Mouse (Mus musculus): ENCODE results near the gene Olfml1. TPM values are rescaled to one million over a fixed set of nuclear protein-coding genes. Genes with fewer than 3 reads are reported as not detected.

Olfml1 gene
- total and polyA plus RNA-seq, 3 experiments: not detected

GRCm38 (mm10) chr7:107528169-107528772, 39.0 kb upstream of the Olfml1 start:
- no peak overlapping the region for H3K27ac ChIP-seq (ENCODE audit: control insufficient read depth, low read depth, low read length)
- no peaks in the 10 kb centered on the region for H3K36me3 ChIP-seq (ENCODE audit: control insufficient read depth in 1 of 2, insufficient read depth in 2 of 2, low read length in 2 of 2)
- DNase-seq (ENCODE audit: low read depth, low spot score): no peak
- H3K4me3 ChIP-seq (ENCODE audit: control insufficient read depth in 1 of 2, insufficient read depth in 1 of 2, low read depth in 2 of 2, low read length in 2 of 2): no peak overlapping the region
- no peak overlapping the region for H3K9ac ChIP-seq (ENCODE audit: control insufficient read depth, low read depth, low read length, poor library complexity, severe bottlenecking)
- no peaks in the 10 kb centered on the region for H3K9me3 ChIP-seq (replicated peaks; ENCODE audit: insufficient read depth, low read length)
- TF ChIP-seq POLR2A (IDR thresholded peaks at IDR 0.05; ENCODE audit: control insufficient read depth in 1 of 2, insufficient read depth in 1 of 2, low read depth in 1 of 2, low read length in 2 of 2, poor library complexity in 1 of 2): no peak
- TF ChIP-seq ZKSCAN1 (IDR thresholded peaks at IDR 0.05; ENCODE audit: low read depth, low read length): no peak
- no peak for TF ChIP-seq MEF2A (IDR thresholded peaks at IDR 0.05; ENCODE audit: extremely low read depth, insufficient replicate concordance, low read depth, low read length, poor library complexity, severe bottlenecking)
- no peak for TF ChIP-seq RAD21 (IDR thresholded peaks at IDR 0.05; ENCODE audit: low read depth, low read length)
- TF ChIP-seq CHD1 (IDR thresholded peaks at IDR 0.05; ENCODE audit: low read depth, low read length): no peak
- TF ChIP-seq RCOR1 (IDR thresholded peaks at IDR 0.05; ENCODE audit: low read depth, low read length): no peak
- no peak for TF ChIP-seq SMC3 (IDR thresholded peaks at IDR 0.05; ENCODE audit: low read depth, low read length)
- H3K27me3 ChIP-seq (ENCODE audit: control insufficient read depth in 1 of 2, insufficient read depth in 2 of 2, low read length in 2 of 2): no peaks in the 10 kb centered on the region
- H3K4me1 ChIP-seq (ENCODE audit: control insufficient read depth in 1 of 2, insufficient read depth in 2 of 2, low read length in 2 of 2): no peaks in the 10 kb centered on the region
- H3K79me2 ChIP-seq (ENCODE audit: control insufficient read depth, insufficient read depth, low read length, poor library complexity): no peaks in the 10 kb centered on the region

GRCm38 (mm10) chr7:107529364-107529763, 37.9 kb upstream of the Olfml1 start:
- DNase-seq (ENCODE audit: low read depth, low spot score): no peak
- no peaks in the 10 kb centered on the region for H3K27me3 ChIP-seq (ENCODE audit: control insufficient read depth in 1 of 2, insufficient read depth in 2 of 2, low read length in 2 of 2)
- no peaks in the 10 kb centered on the region for H3K4me1 ChIP-seq (ENCODE audit: control insufficient read depth in 1 of 2, insufficient read depth in 2 of 2, low read length in 2 of 2)
- H3K27ac ChIP-seq (ENCODE audit: control insufficient read depth, low read depth, low read length): no peak overlapping the region
- no peaks in the 10 kb centered on the region for H3K36me3 ChIP-seq (ENCODE audit: control insufficient read depth in 1 of 2, insufficient read depth in 2 of 2, low read length in 2 of 2)
- H3K9ac ChIP-seq (ENCODE audit: control insufficient read depth, low read depth, low read length, poor library complexity, severe bottlenecking): no peak overlapping the region
- H3K79me2 ChIP-seq (ENCODE audit: control insufficient read depth, insufficient read depth, low read length, poor library complexity): no peaks in the 10 kb centered on the region
- H3K4me3 ChIP-seq (ENCODE audit: control insufficient read depth in 1 of 2, insufficient read depth in 1 of 2, low read depth in 2 of 2, low read length in 2 of 2): no peak overlapping the region
- TF ChIP-seq MYC (IDR thresholded peaks at IDR 0.05; ENCODE audit: low read depth, low read length) (no peak), KAT2A (conservative IDR thresholded peaks at IDR 0.05; ENCODE audit: low read depth, low read length) (no peak), TAL1 (IDR thresholded peaks at IDR 0.05; ENCODE audit: low read length) (no peak), GATA1 (IDR thresholded peaks at IDR 0.05; ENCODE audit: low read depth, low read length) (no peak), MAFK (IDR thresholded peaks at IDR 0.05; ENCODE audit: borderline replicate concordance, low read depth, low read length) (no peak), USF1 (IDR thresholded peaks at IDR 0.05; ENCODE audit: low read depth, low read length) (no peak), UBTF (IDR thresholded peaks at IDR 0.05; ENCODE audit: borderline replicate concordance, insufficient read depth, low read depth, low read length) (no peak)
- no peaks in the 10 kb centered on the region for H3K9me3 ChIP-seq (replicated peaks; ENCODE audit: insufficient read depth, low read length)

DNA sequence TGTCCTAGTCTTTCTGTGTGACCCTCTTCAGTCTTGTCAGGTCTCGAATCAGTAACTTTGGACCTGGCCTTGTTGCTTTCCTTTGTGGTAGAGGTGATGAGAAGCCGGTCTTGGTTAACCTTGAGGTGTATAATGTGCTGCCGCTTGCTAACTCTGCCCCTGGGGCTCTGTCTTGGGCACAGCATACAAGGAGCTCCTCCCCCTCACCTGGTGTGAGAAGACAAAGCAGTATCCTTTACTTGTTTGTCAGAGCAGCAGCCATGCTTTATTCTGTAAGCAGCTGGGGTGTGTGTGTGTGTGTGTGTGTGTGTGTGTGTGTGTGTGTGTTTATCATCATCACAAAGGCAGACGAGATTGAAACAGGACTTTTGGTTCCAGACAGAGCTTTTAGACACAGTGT, 31.9 kb upstream of the Olfml1 start:
- Histone ChIP-seq H3K36me3 (ENCODE audit: control insufficient read depth in 1 of 2, insufficient read depth in 2 of 2, low read length in 2 of 2) (no peaks in the 10 kb centered on the region), H3K9ac (ENCODE audit: control insufficient read depth, low read depth, low read length, poor library complexity, severe bottlenecking) (no peak overlapping the region), H3K9me3 (replicated peaks; ENCODE audit: insufficient read depth, low read length) (no peaks in the 10 kb centered on the region), H3K27me3 (ENCODE audit: control insufficient read depth in 1 of 2, insufficient read depth in 2 of 2, low read length in 2 of 2) (no peaks in the 10 kb centered on the region), H3K4me1 (ENCODE audit: control insufficient read depth in 1 of 2, insufficient read depth in 2 of 2, low read length in 2 of 2) (no peaks in the 10 kb centered on the region), H3K27ac (ENCODE audit: control insufficient read depth, low read depth, low read length) (no peak overlapping the region), H3K79me2 (ENCODE audit: control insufficient read depth, insufficient read depth, low read length, poor library complexity) (no peaks in the 10 kb centered on the region), H3K4me3 (ENCODE audit: control insufficient read depth in 1 of 2, insufficient read depth in 1 of 2, low read depth in 2 of 2, low read length in 2 of 2) (no peak overlapping the region)
- TF ChIP-seq TCF12 (IDR thresholded peaks at IDR 0.05; ENCODE audit: low read depth, low read length) (no peak), ELF1 (IDR thresholded peaks at IDR 0.05; ENCODE audit: low read depth, low read length) (no peak), MYB (IDR thresholded peaks at IDR 0.05; ENCODE audit: low read depth, low read length) (no peak), MEF2A (IDR thresholded peaks at IDR 0.05; ENCODE audit: extremely low read depth, insufficient replicate concordance, low read depth, low read length, poor library complexity, severe bottlenecking) (no peak), MAX (IDR thresholded peaks at IDR 0.05; ENCODE audit: low read length) (no peak), KAT2A (conservative IDR thresholded peaks at IDR 0.05; ENCODE audit: low read depth, low read length) (no peak)
- no peak for DNase-seq (ENCODE audit: low read depth, low spot score)
